Mouse (Mus musculus): Measurements from ENCODE around the gene Krtap5-1. TPM values are rescaled to one million over a fixed set of nuclear protein-coding genes. Genes with fewer than 3 reads are reported as not detected.
"Not testable (repeated sequence)": the region's sequence is repeated elsewhere in the genome, so short reads cannot be mapped to it uniquely, and the experiment has no call there.

Krtap5-1 gene
- polyA plus RNA-seq, 1 experiment from 2014 or later = not detected

DNA sequence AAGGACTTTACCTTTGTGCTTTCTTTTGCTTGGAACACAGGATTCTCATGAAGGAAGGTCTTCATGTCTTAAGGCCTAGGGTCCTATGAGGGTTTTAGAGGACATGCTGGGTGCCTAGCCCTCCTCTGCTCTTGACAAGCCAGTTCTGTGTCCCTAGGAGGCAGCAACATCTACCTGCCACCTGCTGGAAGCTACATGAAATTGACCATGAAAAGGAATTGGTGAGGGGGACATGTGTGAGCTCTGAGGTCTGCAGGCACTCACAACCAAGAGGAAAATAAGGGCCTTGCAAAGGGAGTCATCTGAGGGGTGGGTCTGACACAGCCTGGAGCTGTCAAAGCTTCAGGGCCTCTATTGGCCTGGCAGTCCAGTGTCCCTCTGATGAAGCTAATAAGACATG, 1.5 kb downstream of the Krtap5-1 start:
- Histone ChIP-seq H3K27ac (replicated peaks) (no peak overlapping the region), H3K9me3 (replicated peaks) (no peaks in the 10 kb centered on the region), H3K36me3 (replicated peaks) (no peaks in the 10 kb centered on the region), H3K27me3 (peaks cover 4% of the 10 kb centered on the region; the same call in 1 of the 2 replicates), H3K4me2 (no peak overlapping the region), H3K4me1 (replicated peaks) (no peaks in the 10 kb centered on the region), H3K9ac (no peak overlapping the region), H3K4me3 (replicated peaks) (no peak overlapping the region)
- no peak for ATAC-seq (ENCODE audit: insufficient read depth)

DNA sequence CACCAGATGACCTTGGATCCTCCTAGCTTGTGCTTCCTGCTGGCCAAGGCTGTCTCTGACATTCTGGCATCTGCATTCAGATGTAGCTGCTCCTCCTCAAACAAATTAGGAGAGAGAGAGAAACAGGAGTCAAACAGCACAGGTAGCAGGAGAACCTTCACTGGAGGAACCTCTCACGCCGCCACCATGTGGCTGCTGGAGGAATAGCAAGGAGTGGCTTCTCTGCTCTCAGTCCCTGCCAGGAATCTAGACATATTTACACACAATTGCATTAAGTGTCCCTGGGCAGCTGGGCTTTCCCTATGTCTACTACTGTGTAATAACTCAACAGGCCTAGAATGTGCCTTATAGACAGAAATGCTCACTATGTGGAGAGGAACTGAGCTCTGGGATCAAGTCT, 3.1 kb downstream of the Krtap5-1 start:
- WGBS (ENCODE audit: insufficient replicate concordance) = 5% methylated on average over 2 of the region's 2 CpGs
- H3K36me3 ChIP-seq (replicated peaks); ATAC-seq (ENCODE audit: insufficient read depth): not testable (repeated sequence)

GRCm38 (mm10) chr7:142285910-142286612, 10.9 kb downstream of the Krtap5-1 start:
- not testable (repeated sequence) for H3K27ac ChIP-seq (replicated peaks); H3K36me3 ChIP-seq (replicated peaks); H3K4me2 ChIP-seq; H3K9me3 ChIP-seq (replicated peaks); H3K4me1 ChIP-seq (replicated peaks); H3K9ac ChIP-seq; H3K4me3 ChIP-seq (replicated peaks); ATAC-seq (ENCODE audit: insufficient read depth)
- WGBS (ENCODE audit: insufficient replicate concordance) = 55% methylated on average over 9 of the region's 9 CpGs
- peaks cover 52% of the 10 kb centered on the region for H3K27me3 ChIP-seq

More for the DNA sequence above, 3.1 kb downstream of the Krtap5-1 start:
- not testable (repeated sequence) for H3K27ac ChIP-seq (replicated peaks); H3K9ac ChIP-seq; H3K9me3 ChIP-seq (replicated peaks); H3K4me1 ChIP-seq (replicated peaks); H3K4me3 ChIP-seq (replicated peaks); H3K27me3 ChIP-seq; H3K4me2 ChIP-seq

GRCm38 (mm10) chr7:142285130-142285835, 11.6 kb downstream of the Krtap5-1 start:
- peaks cover 52% of the 10 kb centered on the region for H3K27me3 ChIP-seq
- no peak for ATAC-seq (ENCODE audit: insufficient read depth)
- H3K9me3 ChIP-seq (replicated peaks) = no peaks in the 10 kb centered on the region
- no peak overlapping the region for H3K27ac ChIP-seq (replicated peaks)
- no peaks in the 10 kb centered on the region for H3K36me3 ChIP-seq (replicated peaks)
- peak overlapping the region; percentile 76 for H3K4me2 ChIP-seq
- no peak overlapping the region for H3K9ac ChIP-seq
- WGBS (ENCODE audit: insufficient replicate concordance) = 18% methylated on average over 23 of the region's 23 CpGs
- 0 out of 2 replicates have a peak, but pooled peaks cover 2% of the 10 kb centered on the region for H3K4me1 ChIP-seq (replicated peaks)
- no peak overlapping the region for H3K4me3 ChIP-seq (replicated peaks)

- no peak overlapping the region for H3K27ac ChIP-seq (replicated peaks)
These were observed 12.3 kb downstream of the Krtap5-1 start for GRCm38 (mm10) chr7:142284615-142285080.

GRCm38 (mm10) chr7:142284023-142284591, 12.8 kb downstream of the Krtap5-1 start:
- under 1% methylated on average over 38 of the region's 38 CpGs for WGBS (ENCODE audit: insufficient replicate concordance)
- peak overlapping the region; percentile 56 for H3K4me3 ChIP-seq (replicated peaks)
- no peak overlapping the region for H3K27ac ChIP-seq (replicated peaks)
- H3K36me3 ChIP-seq (replicated peaks) = no peaks in the 10 kb centered on the region
- ATAC-seq (ENCODE audit: insufficient read depth) = no peak
- 0 out of 2 replicates have a peak, but pooled peaks cover 2% of the 10 kb centered on the region for H3K4me1 ChIP-seq (replicated peaks)
- peak overlapping the region; percentile 41 for H3K9ac ChIP-seq
- peak overlapping the region; percentile 76 for H3K4me2 ChIP-seq
- no peaks in the 10 kb centered on the region for H3K9me3 ChIP-seq (replicated peaks)
- peaks cover 58% of the 10 kb centered on the region for H3K27me3 ChIP-seq

More at GRCm38 (mm10) chr7:142284615-142285080, 12.3 kb downstream of the Krtap5-1 start:
- H3K4me1 ChIP-seq (replicated peaks) = 0 out of 2 replicates have a peak, but pooled peaks cover 2% of the 10 kb centered on the region
- ATAC-seq (ENCODE audit: insufficient read depth) = no peak
- H3K27me3 ChIP-seq = peaks cover 58% of the 10 kb centered on the region
- WGBS (ENCODE audit: insufficient replicate concordance) = under 1% methylated on average over 19 of the region's 19 CpGs
- H3K9me3 ChIP-seq (replicated peaks) = no peaks in the 10 kb centered on the region
- peak overlapping the region; percentile 76 for H3K4me2 ChIP-seq
- H3K4me3 ChIP-seq (replicated peaks) = peak overlapping the region; percentile 56
- peak overlapping the region; percentile 41 for H3K9ac ChIP-seq
- no peaks in the 10 kb centered on the region for H3K36me3 ChIP-seq (replicated peaks)

DNA sequence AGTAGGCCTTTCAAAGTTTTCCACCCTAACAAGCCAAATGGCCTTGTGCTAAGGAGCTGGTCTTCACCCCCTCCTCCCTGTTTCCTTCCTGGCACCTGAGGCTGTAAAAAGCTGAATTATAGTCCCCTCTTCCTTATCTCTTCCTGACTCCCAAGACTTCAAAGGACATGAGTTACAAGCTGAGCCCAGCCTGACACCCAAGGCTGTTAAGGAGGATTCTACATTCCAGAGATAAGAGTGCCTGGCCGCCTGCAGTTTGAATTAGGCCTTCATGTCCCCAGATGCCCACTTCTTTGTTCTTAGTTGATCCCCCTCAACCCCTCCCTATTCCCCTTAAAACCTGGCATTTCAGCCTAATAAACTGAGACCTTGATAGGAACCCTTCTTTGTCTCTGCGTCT, 14.1 kb downstream of the Krtap5-1 start:
- not testable (repeated sequence) for H3K9ac ChIP-seq
- H3K27me3 ChIP-seq = peaks cover 58% of the 10 kb centered on the region

GRCm38 (mm10) chr7:142279291-142279690, 17.6 kb downstream of the Krtap5-1 start:
- H3K36me3 ChIP-seq (replicated peaks); H3K27ac ChIP-seq (replicated peaks); H3K9me3 ChIP-seq (replicated peaks); H3K9ac ChIP-seq; ATAC-seq (ENCODE audit: insufficient read depth); H3K4me3 ChIP-seq (replicated peaks); H3K4me2 ChIP-seq; H3K4me1 ChIP-seq (replicated peaks): not testable (repeated sequence)
- WGBS (ENCODE audit: insufficient replicate concordance) = 59% methylated on average over 1 of the region's 1 CpGs
- peaks cover 36% of the 10 kb centered on the region for H3K27me3 ChIP-seq

More for the DNA sequence above, 14.1 kb downstream of the Krtap5-1 start:
- H3K4me3 ChIP-seq (replicated peaks); H3K9me3 ChIP-seq (replicated peaks); H3K4me2 ChIP-seq; H3K4me1 ChIP-seq (replicated peaks); H3K36me3 ChIP-seq (replicated peaks); H3K27ac ChIP-seq (replicated peaks); ATAC-seq (ENCODE audit: insufficient read depth): not testable (repeated sequence)
- WGBS (ENCODE audit: insufficient replicate concordance) = 40% methylated on average over 2 of the region's 2 CpGs

- not testable (repeated sequence) for H3K4me1 ChIP-seq (replicated peaks); H3K36me3 ChIP-seq (replicated peaks); H3K27ac ChIP-seq (replicated peaks); H3K9me3 ChIP-seq (replicated peaks); H3K9ac ChIP-seq; H3K4me2 ChIP-seq; ATAC-seq (ENCODE audit: insufficient read depth); H3K4me3 ChIP-seq (replicated peaks)
- H3K27me3 ChIP-seq = peaks cover 25% of the 10 kb centered on the region
- 0% methylated on average over 3 of the region's 3 CpGs for WGBS (ENCODE audit: insufficient replicate concordance)
These were observed 18.7 kb downstream of the Krtap5-1 start for GRCm38 (mm10) chr7:142278183-142278582.

DNA sequence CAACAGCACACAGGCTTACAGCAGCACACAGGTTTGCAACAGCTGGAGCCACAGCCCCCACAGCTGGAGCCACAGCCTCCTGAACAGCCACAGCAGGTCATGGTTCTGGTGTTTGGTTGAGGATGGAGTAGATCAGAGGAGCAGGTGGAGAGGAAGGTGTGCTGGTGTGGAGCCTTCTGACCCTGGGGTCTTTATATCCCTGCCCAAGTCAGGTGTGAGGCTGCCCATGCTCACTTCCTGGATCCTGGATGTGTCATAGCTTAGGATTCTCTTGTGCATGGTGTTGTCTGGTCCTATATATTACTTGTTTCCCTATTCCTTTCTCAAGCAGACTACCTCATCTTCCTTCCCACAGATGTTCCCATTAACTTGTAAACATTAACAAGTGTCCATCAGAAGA, 22.7 kb downstream of the Krtap5-1 start, which contains the start of gene Gm4559:
TSS of gene Gm4559 (minus strand) at position 101 of the 400 bp plus-strand sequence.
- H3K27me3 ChIP-seq; H3K9ac ChIP-seq; H3K36me3 ChIP-seq (replicated peaks); H3K9me3 ChIP-seq (replicated peaks); H3K4me1 ChIP-seq (replicated peaks); ATAC-seq (ENCODE audit: insufficient read depth); H3K4me3 ChIP-seq (replicated peaks); H3K27ac ChIP-seq (replicated peaks); H3K4me2 ChIP-seq: not testable (repeated sequence)

DNA sequence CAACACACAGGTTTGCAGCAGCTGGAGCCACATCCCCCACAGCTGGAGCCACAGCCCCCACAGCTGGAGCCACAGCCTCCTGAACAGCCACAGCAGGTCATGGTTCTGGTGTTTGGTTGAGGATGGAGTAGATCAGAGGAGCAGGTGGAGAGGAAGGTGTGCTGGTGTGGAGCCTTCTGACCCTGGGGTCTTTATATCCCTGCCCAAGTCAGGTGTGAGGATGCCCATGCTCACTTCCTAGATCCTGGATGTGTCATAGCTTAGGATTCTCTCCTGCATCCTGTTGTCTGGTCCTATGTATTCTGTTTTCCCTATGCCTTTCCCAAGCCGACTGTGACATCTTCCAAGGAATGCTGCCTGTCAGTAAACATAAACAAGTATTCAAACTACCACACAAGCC, 38.7 kb downstream of the Krtap5-1 start, which contains the start of gene Gm2431:
TSS of gene Gm2431 (minus strand) at position 101 of the 400 bp plus-strand sequence.
- H3K27me3 ChIP-seq; H3K4me1 ChIP-seq (replicated peaks); H3K27ac ChIP-seq (replicated peaks); H3K36me3 ChIP-seq (replicated peaks); H3K9ac ChIP-seq; ATAC-seq (ENCODE audit: insufficient read depth); H3K9me3 ChIP-seq (replicated peaks); H3K4me2 ChIP-seq; H3K4me3 ChIP-seq (replicated peaks): not testable (repeated sequence)
- 32% methylated on average over 1 of the region's 1 CpGs for WGBS (ENCODE audit: insufficient replicate concordance)

Data from liver, embryonic 15.5 days (tissue).